In genomic region chr2:18676936-18677491, GRCm38 (mm10) we compare ENCODE assay signal across 8 mouse cellular contexts. TPM values are rescaled to one million over a fixed set of nuclear protein-coding genes. Genes with fewer than 3 reads are reported as not detected.
DNase-seq lines count a peak whose midpoint lies in the region; ATAC-seq lines count a peak whose summit lies in the region.

Bmi1 (plus strand) TSS chr2:18677018.

- DNase-seq in MN1 (ENCODE audit: low spot score), result peak; percentile 71
- peak; percentile 70 to 84 for DNase-seq in cerebellum, adult 18-20 months
- DNase-seq in heart, postnatal 36 days, result peak; percentile 60 to 84
- DNase-seq in layer of hippocampus, adult 8-10 months (ENCODE audit: low spot score in 2 of 2), result peak in 1 of 2 experiments; percentile 61
- DNase-seq in ovary, postnatal 10 days (ENCODE audit: low spot score), result peak; percentile 59
- DNase-seq in thymus, postnatal 4 days, result peak; percentile 75

- H3K27me3 ChIP-seq in lung, embryonic 15.5 days, result peaks cover 23% of the 10 kb centered on the region

- ATAC-seq in frontal cortex, adult (ENCODE audit: low TSS enrichment), result peak; percentile 32
- peak; percentile 67 for ATAC-seq in lung, embryonic 15.5 days (ENCODE audit: borderline replicate concordance, extremely low read depth, low FRiP score, low TSS enrichment)

- peak within 1 kb of the TSS; percentile 90 for H3K9ac ChIP-seq in lung, embryonic 15.5 days

- H3K4me1 ChIP-seq in lung, embryonic 15.5 days, result peaks cover 23% of the 10 kb centered on the region

- 0 out of 2 replicates have a peak, but pooled peaks cover under 1% of the 10 kb centered on the region for H3K36me3 ChIP-seq in lung, embryonic 15.5 days

- H3K27ac ChIP-seq in lung, embryonic 15.5 days, result peak within 1 kb of the TSS; percentile 93

- H3K9me3 ChIP-seq in lung, embryonic 15.5 days, result no peaks in the 10 kb centered on the region

- H3K4me2 ChIP-seq in lung, embryonic 15.5 days, result peak within 1 kb of the TSS; percentile 88

- intact Hi-C loops in heart, postnatal 36 days (cut with DNase I), result loop anchor here (2.0 to 10.0 kb wide), 7 partner anchors 16 to 978 kb away; partner anchors contain the start of genes Dnajc1, Otud1 and Skida1

- 2% methylated on average over 58 of the region's 77 CpGs for WGBS in lung, embryonic 15.5 days

- H3K4me3 ChIP-seq in lung, embryonic 15.5 days, result peak within 1 kb of the TSS; percentile 85

RNA-seq across cellular contexts. Expression of gene Bmi1, which starts in this region (rescaled TPM):
- total RNA-seq in heart, postnatal 36 days (2021), result 10 to 100 TPM; 60.5 to 62.0 TPM
- 10 to 100 TPM; 55.9 to 66.7 (median 60.8) TPM for total RNA-seq in layer of hippocampus, adult 8-10 months (2022)
- polyA plus RNA-seq in lung, embryonic 15.5 days (2015; fragmentation: Nextera tagmentation; extraction: Ambion mirVana), result 24.3 and 25.1 TPM in 2 replicates
